ENCODE assay signal across 24 mouse cellular contexts in the genomic region with DNA sequence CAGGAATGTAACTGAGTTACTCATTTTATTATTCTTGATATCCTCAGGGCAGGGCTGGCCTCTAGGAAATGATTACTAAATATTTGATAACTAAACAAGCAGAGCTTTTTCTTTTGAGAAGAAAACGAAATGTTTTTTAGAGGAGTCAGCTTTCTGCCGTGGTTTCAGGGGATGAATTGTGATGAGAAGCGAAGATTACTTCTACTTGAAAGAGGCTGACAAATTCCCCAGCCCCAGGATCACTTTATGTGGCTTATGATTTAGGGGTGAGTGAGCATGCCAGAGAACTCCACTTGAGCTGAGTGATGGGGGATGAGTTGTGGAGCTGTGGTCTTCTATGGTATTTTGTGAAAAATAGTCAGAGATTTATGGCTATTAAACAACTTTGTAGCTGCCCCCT.
"Had no signal": no experiment of that assay in that cellular context is flagged by ENCODE, and none has a peak within 500 bp of the region (broad histone marks: within the 10 kb centered on the region; RNA-seq: fewer than 3 reads in every experiment).

No protein-coding gene starts in this region.

- H3K27me3 ChIP-seq: limb, embryonic 13.5 days; liver, embryonic 12.5 days; liver, embryonic 15.5 days; lung, embryonic 15.5 days; megakaryocyte, embryonic 14.5 days; midbrain, embryonic 15.5 days; neural tube, embryonic 12.5 days; neural tube, embryonic 15.5 days; stomach, embryonic 15.5 days had no signal

- DNase-seq: kidney, adult 18-20 months; kidney, adult 9 months; kidney, postnatal 25 days; layer of hippocampus, adult 9-11 months; liver; lung, adult 18-20 months; lung, postnatal 10 days; lung, postnatal 36 days; right cerebral cortex, adult 18-20 months; right cerebral cortex, postnatal 14 days; right cerebral cortex, postnatal 4 days; thymus, postnatal 25 days had no signal

- H3K36me3 ChIP-seq: limb, embryonic 10.5 days; limb, embryonic 13.5 days; liver, embryonic 12.5 days; liver, embryonic 15.5 days; lung, embryonic 15.5 days; midbrain, embryonic 12.5 days; midbrain, embryonic 15.5 days; neural tube, embryonic 12.5 days; neural tube, embryonic 15.5 days; stomach, embryonic 15.5 days had no signal

- H3K4me3 ChIP-seq: layer of hippocampus, adult 2 months; limb, embryonic 10.5 days; limb, embryonic 13.5 days; liver, embryonic 12.5 days; liver, embryonic 15.5 days; lung, embryonic 15.5 days; megakaryocyte, embryonic 14.5 days; midbrain, embryonic 12.5 days; midbrain, embryonic 15.5 days; neural tube, embryonic 12.5 days; neural tube, embryonic 15.5 days; stomach, embryonic 15.5 days had no signal

- H3K4me2 ChIP-seq: limb, embryonic 13.5 days; liver, embryonic 12.5 days; liver, embryonic 15.5 days; lung, embryonic 15.5 days; midbrain, embryonic 12.5 days; midbrain, embryonic 15.5 days; neural tube, embryonic 12.5 days; neural tube, embryonic 15.5 days; stomach, embryonic 15.5 days had no signal
